Mouse (Mus musculus) pancreas, adult 10 weeks (tissue): ENCODE results near the gene 1810065E05Rik. TPM values are rescaled to one million over a fixed set of nuclear protein-coding genes. Genes with fewer than 3 reads are reported as not detected.

Experiments used
- polyA plus RNA-seq: library from polyadenylated mRNA; stranded (reverse); fragments of 350-450 nt; fragmentation: Illumina TruSeq; extraction: RNeasy Lipid Tissue Mini Kit (QIAGEN cat#74804); gene quantifications from one replicate; pipeline ENCODE4 v1.2.3, GENCODE M21; 2015; ENCODE audit warnings: low read depth, low replicate concordance; ENCODE audit not compliant: insufficient read depth

1810065E05Rik gene
- polyA plus RNA-seq: not detected

DNA sequence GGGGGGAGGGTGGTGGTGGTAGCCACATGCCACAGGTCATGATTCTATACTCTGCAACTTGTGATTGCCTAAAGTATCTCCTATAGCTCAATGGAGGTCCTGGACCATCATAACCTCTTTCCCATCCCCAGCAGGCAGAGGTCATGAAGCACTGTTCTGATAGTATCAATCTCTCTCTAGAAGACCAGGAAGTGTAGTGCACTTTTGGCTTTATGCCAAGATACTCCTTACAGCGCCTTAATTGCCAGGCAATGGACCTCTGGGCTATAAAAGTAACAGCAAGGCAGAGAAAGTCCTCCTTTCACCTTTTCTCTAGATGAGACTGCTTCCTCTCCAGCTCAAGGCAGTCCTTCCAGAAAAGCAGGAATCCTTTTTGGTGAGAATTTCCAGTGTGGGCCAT lies at the start of gene 1810065E05Rik:
Gene 1810065E05Rik, plus strand, starts transcription at position 297 of the 400 bp plus-strand sequence.

DNA sequence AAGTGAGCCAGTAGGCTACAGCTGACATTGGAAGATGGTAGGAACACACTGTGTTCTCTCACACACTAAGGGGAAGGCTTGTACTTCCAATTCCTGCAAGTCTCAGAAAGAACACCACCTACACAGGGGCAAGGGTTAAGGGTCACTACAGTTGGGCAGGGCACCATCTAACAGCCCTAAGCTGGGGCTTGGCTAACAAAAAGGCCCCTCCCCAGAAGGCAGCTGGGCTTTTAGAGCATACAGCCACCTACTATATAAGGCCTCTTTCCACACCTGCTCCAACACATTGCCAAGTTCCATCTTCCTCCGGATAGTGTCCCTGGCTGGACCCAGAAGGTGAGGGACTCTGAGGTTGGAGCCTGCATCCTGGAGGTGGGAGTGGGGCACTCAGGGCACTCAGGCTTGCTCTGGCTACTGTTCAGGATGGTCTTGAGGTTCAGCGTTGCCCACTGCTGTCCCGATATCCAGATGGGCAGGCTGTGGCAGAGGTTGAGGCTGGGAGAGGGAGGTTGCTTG lies 42.1 kb upstream of the 1810065E05Rik start, which contains the start of gene Lypd8:
Gene Lypd8, plus strand, starts transcription at position 281 of the 516 bp plus-strand sequence.

DNA sequence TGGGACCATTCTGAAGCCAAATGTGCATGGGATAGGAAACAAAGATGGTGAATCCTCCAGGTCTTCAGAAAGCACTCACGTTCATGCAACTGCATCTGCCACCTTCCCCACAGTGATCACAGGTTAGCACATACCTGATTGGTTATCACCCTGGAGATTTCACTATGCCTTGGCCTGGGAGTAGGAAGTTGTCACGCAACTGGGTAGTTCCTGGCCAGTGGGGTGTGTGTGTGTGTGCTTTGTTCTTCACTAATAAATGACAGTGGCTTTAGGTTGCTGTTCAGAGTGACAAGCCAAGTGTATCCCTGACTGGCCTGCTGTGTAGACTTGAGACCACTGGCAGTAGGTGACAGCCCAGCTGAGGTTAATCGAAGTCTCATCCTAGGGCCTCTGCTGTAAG lies 11.3 kb downstream of the 1810065E05Rik start, which contains the start of gene Gm12253:
Gene Gm12253, plus strand, starts transcription at position 301 of the 400 bp plus-strand sequence.

DNA sequence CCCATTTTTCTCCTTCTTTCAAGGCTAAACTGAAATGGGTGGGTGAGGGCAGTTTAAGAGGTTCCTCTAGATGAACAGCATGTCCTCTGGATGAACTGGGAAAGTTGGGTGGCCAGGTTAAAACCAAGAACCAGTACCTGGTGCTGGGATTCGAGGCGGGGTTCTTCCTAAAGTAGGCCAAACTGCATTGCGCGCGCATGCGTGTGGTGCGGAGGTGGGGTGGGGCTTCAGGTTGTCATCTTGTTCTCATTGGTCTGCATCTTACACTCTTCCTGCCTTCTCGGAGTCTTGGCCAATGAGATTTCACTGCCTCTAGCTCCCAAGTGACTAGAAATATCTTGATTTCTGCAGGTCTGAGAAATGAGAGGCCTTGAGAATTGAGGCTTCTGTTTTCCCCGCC lies 31.8 kb downstream of the 1810065E05Rik start, which contains the start of gene Lypd9:
Gene Lypd9, minus strand, starts transcription at position 165 of the 400 bp plus-strand sequence.

DNA sequence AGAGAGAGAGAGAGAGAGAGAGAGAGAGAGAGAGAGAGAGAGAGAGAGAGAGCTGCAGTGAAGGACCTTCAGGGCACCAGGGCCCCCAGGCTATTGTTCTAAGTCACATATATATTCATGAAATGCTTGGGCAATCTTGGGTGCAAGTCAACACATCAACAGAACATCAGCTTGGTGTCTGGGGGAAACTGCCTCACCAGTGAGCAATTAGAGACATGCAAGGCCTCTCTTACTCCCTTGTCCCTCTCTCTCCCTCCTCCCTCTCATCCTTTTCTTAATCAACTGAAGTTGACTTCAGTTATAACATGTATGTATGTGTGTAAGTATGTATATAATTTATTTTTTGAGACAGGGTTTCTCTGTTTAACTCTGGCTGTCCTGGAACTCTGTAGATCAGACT lies 41.3 kb downstream of the 1810065E05Rik start, which contains the start of gene Olfr30:
Gene Olfr30, minus strand, starts transcription at position 101 of the 400 bp plus-strand sequence.

Other genes starting within 250 kb of the 1810065E05Rik start
- 8.8 TPM for gene Mrpl22, start 249.4 kb upstream of the 1810065E05Rik start, polyA plus RNA-seq
- gene Igtp, start 221.6 kb upstream of the 1810065E05Rik start, polyA plus RNA-seq: 8.3 TPM
- gene Irgm2, start 221.5 kb upstream of the 1810065E05Rik start, polyA plus RNA-seq: 6.7 TPM
- not detected for gene 4930438A08Rik, start 146.3 kb upstream of the 1810065E05Rik start, polyA plus RNA-seq
- gene Zfp692, start 114.0 kb upstream of the 1810065E05Rik start, polyA plus RNA-seq: 19.3 TPM
- gene Zfp672, start 90.8 kb upstream of the 1810065E05Rik start, polyA plus RNA-seq: 11.3 TPM
- gene Sh3bp5l, start 90.4 kb upstream of the 1810065E05Rik start, polyA plus RNA-seq: 5.0 TPM
- gene Lypd8, start 42.1 kb upstream of the 1810065E05Rik start, polyA plus RNA-seq: not detected
- gene Gm12253, start 11.4 kb downstream of the 1810065E05Rik start, polyA plus RNA-seq: not detected
- gene Lypd9, start 31.8 kb downstream of the 1810065E05Rik start, polyA plus RNA-seq: not detected
- gene Olfr30, start 41.2 kb downstream of the 1810065E05Rik start, polyA plus RNA-seq: not detected
- not detected for gene Olfr332, start 71.4 kb downstream of the 1810065E05Rik start, polyA plus RNA-seq
- not detected for gene Olfr331, start 81.5 kb downstream of the 1810065E05Rik start, polyA plus RNA-seq
- gene Olfr330, start 113.7 kb downstream of the 1810065E05Rik start, polyA plus RNA-seq: not detected
- not detected for gene Olfr329-ps, start 125.3 kb downstream of the 1810065E05Rik start, polyA plus RNA-seq
- not detected for gene Olfr328, start 134.5 kb downstream of the 1810065E05Rik start, polyA plus RNA-seq
- gene Olfr224, start 149.4 kb downstream of the 1810065E05Rik start, polyA plus RNA-seq: not detected
- gene Olfr325, start 156.6 kb downstream of the 1810065E05Rik start, polyA plus RNA-seq: not detected
- not detected for gene Olfr324, start 174.0 kb downstream of the 1810065E05Rik start, polyA plus RNA-seq
- not detected for gene 2210407C18Rik, start 195.0 kb downstream of the 1810065E05Rik start, polyA plus RNA-seq
- gene Olfr323, start 209.4 kb downstream of the 1810065E05Rik start, polyA plus RNA-seq: not detected
- not detected for gene Trim58, start 219.4 kb downstream of the 1810065E05Rik start, polyA plus RNA-seq
- gene Olfr322, start 237.7 kb downstream of the 1810065E05Rik start, polyA plus RNA-seq: not detected